Comparison of ENCODE assay signal across 24 mouse cellular contexts in genomic region chr15:15629304-15629703, GRCm38 (mm10).
DNase-seq lines count a peak whose midpoint lies in the region; ATAC-seq and TF ChIP-seq lines count a peak whose summit lies in the region.
"Had no signal": no experiment of that assay in that cellular context is flagged by ENCODE, and none has a peak within 500 bp of the region (broad histone marks: within the 10 kb centered on the region; RNA-seq: fewer than 3 reads in every experiment).

No protein-coding gene starts in this region.

- ATAC-seq in cerebellum, adult (ENCODE audit: insufficient number of reproducible peaks, low FRiP score, low TSS enrichment) = no peak
- ATAC-seq in forebrain, embryonic 14.5 days = peak; percentile 67; the same call in 1 of the 2 replicates
- no peak for ATAC-seq in forebrain, embryonic 11.5 days (replicated peaks; ENCODE audit: low FRiP score)
- ATAC-seq in midbrain, postnatal 0 days (ENCODE audit: low FRiP score) = no peak
- no peak for ATAC-seq in midbrain, embryonic 13.5 days
- peak; percentile 85 for ATAC-seq in forebrain, embryonic 16.5 days
- ATAC-seq: hindbrain, embryonic 16.5 days; intestine, embryonic 15.5 days; Patski had no signal

- peak; percentile 44 to 57 for DNase-seq in cerebellum, postnatal 10 days
- peak; percentile 61 for DNase-seq in forebrain, embryonic 14.5 days (ENCODE audit: low spot score)
- no peak for DNase-seq in forebrain, embryonic 11.5 days (ENCODE audit: low spot score)
- peak; percentile 5 for DNase-seq in midbrain, postnatal 0 days (ENCODE audit: low spot score)
- DNase-seq in liver = no peak
- DNase-seq: adrenal gland, postnatal 10 days; adrenal gland, postnatal 36 days; cerebellum, adult 18-20 months; cerebellum, adult 9-11 months; gastrocnemius, postnatal 25 days; heart, adult 18-20 months; heart, postnatal 10 days; heart, postnatal 36 days; kidney, adult 11 months had no signal

- H3K27me3 ChIP-seq in forebrain, embryonic 14.5 days (replicated peaks; ENCODE audit: control insufficient read depth, insufficient read depth, low read length) = no peaks in the 10 kb centered on the region
- H3K27me3 ChIP-seq in forebrain, embryonic 11.5 days (ENCODE audit: control insufficient read depth, insufficient read depth, low read length) = no peaks in the 10 kb centered on the region
- no peaks in the 10 kb centered on the region for H3K27me3 ChIP-seq in midbrain, postnatal 0 days (ENCODE audit: insufficient read depth, low read length)
- H3K27me3 ChIP-seq in midbrain, embryonic 13.5 days = no peaks in the 10 kb centered on the region
- H3K27me3 ChIP-seq in forebrain, embryonic 16.5 days (replicated peaks; ENCODE audit: control insufficient read depth, insufficient read depth, low read length) = no peaks in the 10 kb centered on the region
- H3K27me3 ChIP-seq: heart, embryonic 12.5 days; heart, embryonic 15.5 days; hindbrain, embryonic 13.5 days; intestine, embryonic 15.5 days; Patski had no signal

- H3K4me3 ChIP-seq in forebrain, embryonic 14.5 days (ENCODE audit: low read depth, low read length) = no peak overlapping the region
- no peak overlapping the region for H3K4me3 ChIP-seq in forebrain, embryonic 11.5 days (ENCODE audit: low read depth, low read length)
- H3K4me3 ChIP-seq in midbrain, postnatal 0 days (ENCODE audit: low read depth, low read length) = no peak overlapping the region
- no peak overlapping the region for H3K4me3 ChIP-seq in midbrain, embryonic 13.5 days (replicated peaks)
- H3K4me3 ChIP-seq in forebrain, embryonic 16.5 days (replicated peaks; ENCODE audit: low read length) = no peak overlapping the region
- H3K4me3 ChIP-seq: heart, embryonic 12.5 days; heart, embryonic 15.5 days; hindbrain, embryonic 10.5 days; hindbrain, embryonic 13.5 days; intestine, embryonic 15.5 days had no signal

- WGBS in forebrain, embryonic 14.5 days = 73% methylated on average over 2 of the region's 2 CpGs
- 79% methylated on average over 2 of the region's 2 CpGs for WGBS in forebrain, embryonic 11.5 days
- 64% methylated on average over 2 of the region's 2 CpGs for WGBS in midbrain, postnatal 0 days
- 74% methylated on average over 2 of the region's 2 CpGs for WGBS in midbrain, embryonic 13.5 days
- 70% methylated on average over 2 of the region's 2 CpGs for WGBS in forebrain, embryonic 16.5 days

- no peaks in the 10 kb centered on the region for H3K4me1 ChIP-seq in forebrain, embryonic 14.5 days (ENCODE audit: control insufficient read depth, insufficient read depth, low read length)
- no peaks in the 10 kb centered on the region for H3K4me1 ChIP-seq in forebrain, embryonic 11.5 days (replicated peaks; ENCODE audit: control insufficient read depth, insufficient read depth, low read length)
- H3K4me1 ChIP-seq in midbrain, postnatal 0 days (ENCODE audit: insufficient read depth, low read length) = no peaks in the 10 kb centered on the region
- no peaks in the 10 kb centered on the region for H3K4me1 ChIP-seq in midbrain, embryonic 13.5 days (replicated peaks)
- no peaks in the 10 kb centered on the region for H3K4me1 ChIP-seq in forebrain, embryonic 16.5 days (replicated peaks; ENCODE audit: control insufficient read depth, insufficient read depth, low read length)
- H3K4me1 ChIP-seq: heart, embryonic 12.5 days; heart, embryonic 15.5 days; hindbrain, embryonic 10.5 days; hindbrain, embryonic 13.5 days; intestine, embryonic 15.5 days had no signal

- H3K9ac ChIP-seq in forebrain, embryonic 14.5 days (ENCODE audit: low read length) = no peak overlapping the region
- no peak overlapping the region for H3K9ac ChIP-seq in forebrain, embryonic 11.5 days (ENCODE audit: low read length)
- no peak overlapping the region for H3K9ac ChIP-seq in midbrain, postnatal 0 days (replicated peaks; ENCODE audit: low read length, poor library complexity, severe bottlenecking)
- H3K9ac ChIP-seq in midbrain, embryonic 13.5 days (replicated peaks) = no peak overlapping the region
- no peak overlapping the region for H3K9ac ChIP-seq in forebrain, embryonic 16.5 days (replicated peaks; ENCODE audit: low read depth, low read length)
- H3K9ac ChIP-seq: heart, embryonic 12.5 days; heart, embryonic 15.5 days; hindbrain, embryonic 13.5 days; intestine, embryonic 15.5 days had no signal

- H3K9me3 ChIP-seq in forebrain, embryonic 14.5 days (replicated peaks; ENCODE audit: control insufficient read depth, low read length) = no peaks in the 10 kb centered on the region
- no peaks in the 10 kb centered on the region for H3K9me3 ChIP-seq in forebrain, embryonic 11.5 days (ENCODE audit: control insufficient read depth, low read length)
- H3K9me3 ChIP-seq in midbrain, postnatal 0 days (ENCODE audit: low read length) = no peaks in the 10 kb centered on the region
- no peaks in the 10 kb centered on the region for H3K9me3 ChIP-seq in midbrain, embryonic 13.5 days
- H3K9me3 ChIP-seq in forebrain, embryonic 16.5 days (ENCODE audit: control insufficient read depth, low read length) = no peaks in the 10 kb centered on the region
- H3K9me3 ChIP-seq: heart, embryonic 12.5 days; heart, embryonic 15.5 days; hindbrain, embryonic 10.5 days; hindbrain, embryonic 13.5 days; intestine, embryonic 15.5 days had no signal

- no peaks in the 10 kb centered on the region for H3K36me3 ChIP-seq in forebrain, embryonic 14.5 days (ENCODE audit: control insufficient read depth, insufficient read depth, low read length)
- H3K36me3 ChIP-seq in forebrain, embryonic 11.5 days (ENCODE audit: control insufficient read depth, insufficient read depth, low read length) = no peaks in the 10 kb centered on the region
- no peaks in the 10 kb centered on the region for H3K36me3 ChIP-seq in midbrain, postnatal 0 days (ENCODE audit: insufficient read depth, low read length)
- no peaks in the 10 kb centered on the region for H3K36me3 ChIP-seq in midbrain, embryonic 13.5 days
- no peaks in the 10 kb centered on the region for H3K36me3 ChIP-seq in forebrain, embryonic 16.5 days (ENCODE audit: control insufficient read depth, insufficient read depth)
- H3K36me3 ChIP-seq: heart, embryonic 12.5 days; heart, embryonic 15.5 days; hindbrain, embryonic 10.5 days; hindbrain, embryonic 13.5 days; intestine, embryonic 15.5 days had no signal

- H3K27ac ChIP-seq in forebrain, embryonic 14.5 days (ENCODE audit: low read depth, low read length) = no peak overlapping the region
- H3K27ac ChIP-seq in forebrain, embryonic 11.5 days (ENCODE audit: low read depth, low read length) = no peak overlapping the region
- no peak overlapping the region for H3K27ac ChIP-seq in midbrain, postnatal 0 days (ENCODE audit: low read depth, low read length)
- no peak overlapping the region for H3K27ac ChIP-seq in midbrain, embryonic 13.5 days
- H3K27ac ChIP-seq in forebrain, embryonic 16.5 days (ENCODE audit: low read length) = no peak overlapping the region
- H3K27ac ChIP-seq: heart, embryonic 15.5 days; hindbrain, embryonic 10.5 days; hindbrain, embryonic 13.5 days; intestine, embryonic 15.5 days had no signal

- H3K4me2 ChIP-seq in forebrain, embryonic 14.5 days (ENCODE audit: low read length) = no peak overlapping the region
- no peak overlapping the region for H3K4me2 ChIP-seq in forebrain, embryonic 11.5 days (ENCODE audit: low read depth, low read length, severe bottlenecking)
- H3K4me2 ChIP-seq in midbrain, postnatal 0 days (ENCODE audit: low read depth, low read length, poor library complexity, severe bottlenecking) = no peak overlapping the region
- no peak overlapping the region for H3K4me2 ChIP-seq in midbrain, embryonic 13.5 days (replicated peaks)
- H3K4me2 ChIP-seq in forebrain, embryonic 16.5 days (ENCODE audit: low read length) = no peak overlapping the region
- H3K4me2 ChIP-seq: heart, embryonic 12.5 days; heart, embryonic 15.5 days; hindbrain, embryonic 13.5 days; intestine, embryonic 15.5 days had no signal

- TF ChIP-seq CTCF in midbrain, postnatal 0 days (IDR thresholded peaks at IDR 0.05) = no peak

Comparison
In these comparisons a context has a peak if more than half of its experiments do, and no peak if none do; other contexts are left out.
1. DNase-seq: peak in cerebellum, postnatal 10 days (2 of 2), forebrain, embryonic 14.5 days (single experiment) and midbrain, postnatal 0 days (single experiment); none in forebrain, embryonic 11.5 days (single experiment) and liver (single experiment).
2. ATAC-seq: peak in forebrain, embryonic 14.5 days (single experiment) and forebrain, embryonic 16.5 days (single experiment); none in cerebellum, adult (single experiment), forebrain, embryonic 11.5 days (single experiment), midbrain, postnatal 0 days (single experiment) and midbrain, embryonic 13.5 days (single experiment).